Mouse (Mus musculus): Measurements from ENCODE around the gene Epas1. TPM values are rescaled to one million over a fixed set of nuclear protein-coding genes. Genes with fewer than 3 reads are reported as not detected.

The Epas1 gene
- polyA plus RNA-seq, 1 experiment: 238 TPM

- H3K27ac ChIP-seq (replicated peaks; ENCODE audit: low read depth, low read length): no peak overlapping the region
- no peak overlapping the region for H3K4me3 ChIP-seq (ENCODE audit: insufficient read depth, low read depth, low read length)
- no peaks in the 10 kb centered on the region for H3K4me1 ChIP-seq (ENCODE audit: control insufficient read depth, insufficient read depth, insufficient read length, low read length)
Observed at GRCm38 (mm10) chr17:86824502-86825162, 71.1 kb downstream of the Epas1 start.

- no peak overlapping the region for H3K4me3 ChIP-seq (ENCODE audit: insufficient read depth, low read depth, low read length)
- H3K27ac ChIP-seq (replicated peaks; ENCODE audit: low read depth, low read length): no peak overlapping the region
- H3K4me1 ChIP-seq (ENCODE audit: control insufficient read depth, insufficient read depth, insufficient read length, low read length): no peaks in the 10 kb centered on the region
Observed at GRCm38 (mm10) chr17:86825163-86825902, 71.8 kb downstream of the Epas1 start.

- no peaks in the 10 kb centered on the region for H3K4me1 ChIP-seq (ENCODE audit: control insufficient read depth, insufficient read depth, insufficient read length, low read length)
- no peak overlapping the region for H3K27ac ChIP-seq (replicated peaks; ENCODE audit: low read depth, low read length)
- H3K4me3 ChIP-seq (ENCODE audit: insufficient read depth, low read depth, low read length): no peak overlapping the region
Observed at GRCm38 (mm10) chr17:86826376-86826775, 72.9 kb downstream of the Epas1 start.

- Histone ChIP-seq H3K4me3 (ENCODE audit: insufficient read depth, low read depth, low read length) (no peak overlapping the region), H3K27ac (replicated peaks; ENCODE audit: low read depth, low read length) (no peak overlapping the region), H3K4me1 (ENCODE audit: control insufficient read depth, insufficient read depth, insufficient read length, low read length) (no peaks in the 10 kb centered on the region)
Observed at GRCm38 (mm10) chr17:86827391-86828165, 74.1 kb downstream of the Epas1 start.

- Histone ChIP-seq H3K4me1 (ENCODE audit: control insufficient read depth, insufficient read depth, insufficient read length, low read length) (no peaks in the 10 kb centered on the region), H3K27ac (replicated peaks; ENCODE audit: low read depth, low read length) (no peak overlapping the region), H3K4me3 (ENCODE audit: insufficient read depth, low read depth, low read length) (no peak overlapping the region)
Observed at GRCm38 (mm10) chr17:86828500-86828899, 75.0 kb downstream of the Epas1 start.

- Histone ChIP-seq H3K4me3 (ENCODE audit: insufficient read depth, low read depth, low read length) (no peak overlapping the region), H3K4me1 (ENCODE audit: control insufficient read depth, insufficient read depth, insufficient read length, low read length) (no peaks in the 10 kb centered on the region), H3K27ac (replicated peaks; ENCODE audit: low read depth, low read length) (no peak overlapping the region)
Observed at GRCm38 (mm10) chr17:86829383-86830175, 76.1 kb downstream of the Epas1 start.

- H3K4me3 ChIP-seq (ENCODE audit: insufficient read depth, low read depth, low read length): no peak overlapping the region
- no peaks in the 10 kb centered on the region for H3K4me1 ChIP-seq (ENCODE audit: control insufficient read depth, insufficient read depth, insufficient read length, low read length)
- no peak overlapping the region for H3K27ac ChIP-seq (replicated peaks; ENCODE audit: low read depth, low read length)
Observed at GRCm38 (mm10) chr17:86830893-86831292, 77.4 kb downstream of the Epas1 start.

GRCm38 (mm10) chr17:86832562-86833327, 79.2 kb downstream of the Epas1 start:
- Histone ChIP-seq H3K4me1 (ENCODE audit: control insufficient read depth, insufficient read depth, insufficient read length, low read length) (no peaks in the 10 kb centered on the region), H3K4me3 (ENCODE audit: insufficient read depth, low read depth, low read length) (no peak overlapping the region), H3K27ac (replicated peaks; ENCODE audit: low read depth, low read length) (no peak overlapping the region)

GRCm38 (mm10) chr17:86833945-86834344, 80.4 kb downstream of the Epas1 start:
- Histone ChIP-seq H3K4me3 (ENCODE audit: insufficient read depth, low read depth, low read length) (no peak overlapping the region), H3K4me1 (ENCODE audit: control insufficient read depth, insufficient read depth, insufficient read length, low read length) (no peaks in the 10 kb centered on the region), H3K27ac (replicated peaks; ENCODE audit: low read depth, low read length) (no peak overlapping the region)

GRCm38 (mm10) chr17:86839308-86839707, 85.8 kb downstream of the Epas1 start:
- Histone ChIP-seq H3K27ac (replicated peaks; ENCODE audit: low read depth, low read length) (no peak overlapping the region), H3K4me3 (ENCODE audit: insufficient read depth, low read depth, low read length) (no peak overlapping the region), H3K4me1 (ENCODE audit: control insufficient read depth, insufficient read depth, insufficient read length, low read length) (no peaks in the 10 kb centered on the region)

GRCm38 (mm10) chr17:86850700-86851337, 97.3 kb downstream of the Epas1 start:
- H3K4me1 ChIP-seq (ENCODE audit: control insufficient read depth, insufficient read depth, insufficient read length, low read length): no peaks in the 10 kb centered on the region
- no peak overlapping the region for H3K4me3 ChIP-seq (ENCODE audit: insufficient read depth, low read depth, low read length)
- no peak overlapping the region for H3K27ac ChIP-seq (replicated peaks; ENCODE audit: low read depth, low read length)

- no peaks in the 10 kb centered on the region for H3K4me1 ChIP-seq (ENCODE audit: control insufficient read depth, insufficient read depth, insufficient read length, low read length)
- H3K4me3 ChIP-seq (ENCODE audit: insufficient read depth, low read depth, low read length): no peak overlapping the region
- no peak overlapping the region for H3K27ac ChIP-seq (replicated peaks; ENCODE audit: low read depth, low read length)
Observed at GRCm38 (mm10) chr17:86851782-86852181, 98.3 kb downstream of the Epas1 start.

- H3K4me1 ChIP-seq (ENCODE audit: control insufficient read depth, insufficient read depth, insufficient read length, low read length): no peaks in the 10 kb centered on the region
- no peak overlapping the region for H3K4me3 ChIP-seq (ENCODE audit: insufficient read depth, low read depth, low read length)
- H3K27ac ChIP-seq (replicated peaks; ENCODE audit: low read depth, low read length): no peak overlapping the region
Observed at GRCm38 (mm10) chr17:86852591-86853031, 99.1 kb downstream of the Epas1 start.

- Histone ChIP-seq H3K4me1 (ENCODE audit: control insufficient read depth, insufficient read depth, insufficient read length, low read length) (no peaks in the 10 kb centered on the region), H3K27ac (replicated peaks; ENCODE audit: low read depth, low read length) (no peak overlapping the region), H3K4me3 (ENCODE audit: insufficient read depth, low read depth, low read length) (no peak overlapping the region)
Observed at GRCm38 (mm10) chr17:86870586-86870985, 117.1 kb downstream of the Epas1 start.
